Mouse (Mus musculus) brain, embryonic 14.5 days (tissue): ENCODE measurements around the gene Rab11fip3. TPM values are rescaled to one million over a fixed set of nuclear protein-coding genes. Genes with fewer than 3 reads are reported as not detected.
A peak's percentile ranks its signal among the peaks of the same experiment; 100 is the strongest.

ENCODE experiments used
- DNase-seq: peaks from one replicate; pipeline ENCODE4 v3.0.0-alpha.2; 2011; ENCODE audit warnings: low read depth
- CTCF ChIP-seq: fragments of 200-500 bp; IDR thresholded peaks from 2 replicates; pipeline ENCODE4 v1.5.1; 2012; ENCODE audit warnings: inconsistent platforms, mild to moderate bottlenecking, moderate library complexity, borderline replicate concordance; ENCODE audit not compliant: insufficient read depth, insufficient read length; ENCODE audit errors: extremely low read depth
- POLR2A ChIP-seq: fragments of 200-500 bp; IDR thresholded peaks from 2 replicates; pipeline ENCODE4 v1.6.1; 2012; ENCODE audit warnings: mild to moderate bottlenecking, inconsistent platforms, borderline replicate concordance; ENCODE audit not compliant: poor library complexity, insufficient read depth, insufficient read length, severe bottlenecking; ENCODE audit errors: extremely low read depth
- polyA plus RNA-seq: library from polyadenylated mRNA; depleted of rRNA; stranded (reverse); fragments of >200 nt; gene quantifications from 2 replicates; pipeline ENCODE4 v1.2.3, GENCODE M21; 2012; rRNA removed

Gene Rab11fip3
- polyA plus RNA-seq, 1 experiment = 82.4 TPM

GRCm38 (mm10) chr17:25943221-25943620 lies 126.1 kb downstream of the Rab11fip3 start:
- TF ChIP-seq CTCF = no peak
- no peak for TF ChIP-seq POLR2A
- no peak for DNase-seq

- no peak for DNase-seq
- TF ChIP-seq POLR2A (no peak), CTCF (no peak)
Measured at GRCm38 (mm10) chr17:25942597-25943151, 126.7 kb downstream of the Rab11fip3 start.

GRCm38 (mm10) chr17:25941511-25942241 lies 127.7 kb downstream of the Rab11fip3 start:
- DNase-seq = peak; percentile 90
- TF ChIP-seq CTCF (no peak), POLR2A (peak; percentile 82)

Other genes with a start within 250 kb of the Rab11fip3 start
- gene Wdr24, start 245.9 kb downstream of the Rab11fip3 start, polyA plus RNA-seq = 47.0 and 57.5 TPM in 2 replicates
- gene Jmjd8, start 240.7 kb downstream of the Rab11fip3 start, polyA plus RNA-seq = 80.0 and 93.6 TPM in 2 replicates
- gene Stub1, start 236.2 kb downstream of the Rab11fip3 start, polyA plus RNA-seq = 252 and 308 TPM in 2 replicates
- 56.2 and 67.3 TPM in 2 replicates for gene Rhbdl1, start 232.3 kb downstream of the Rab11fip3 start, polyA plus RNA-seq
- gene Gm20683, start 227.8 kb downstream of the Rab11fip3 start, polyA plus RNA-seq = 26.6 and 40.8 TPM in 2 replicates
- 88.4 and 111 TPM in 2 replicates for gene Rhot2, start 224.7 kb downstream of the Rab11fip3 start, polyA plus RNA-seq
- 49.5 and 81.1 TPM in 2 replicates for gene Wdr90, start 208.1 kb downstream of the Rab11fip3 start, polyA plus RNA-seq
- gene Mcrip2, start 200.8 kb downstream of the Rab11fip3 start, polyA plus RNA-seq = 11.7 and 14.8 TPM in 2 replicates
- gene Mettl26, start 194.5 kb downstream of the Rab11fip3 start, polyA plus RNA-seq = 71.4 and 89.5 TPM in 2 replicates
- gene Wfikkn1, start 188.7 kb downstream of the Rab11fip3 start, polyA plus RNA-seq = 0.66 and 0.90 TPM in 2 replicates
- 88.3 and 98.8 TPM in 2 replicates for gene Rab40c, start 149.8 kb downstream of the Rab11fip3 start, polyA plus RNA-seq
- 117 and 126 TPM in 2 replicates for gene Pigq, start 124.6 kb downstream of the Rab11fip3 start, polyA plus RNA-seq
- gene Nhlrc4, start 124.6 kb downstream of the Rab11fip3 start, polyA plus RNA-seq = 0.08 and 0.56 TPM in 2 replicates
- 0.66 and 1.0 TPM in 2 replicates for gene A930017K11Rik, start 117.0 kb downstream of the Rab11fip3 start, polyA plus RNA-seq
- gene Capn15, start 83.8 kb downstream of the Rab11fip3 start, polyA plus RNA-seq = 50.4 and 50.5 TPM in 2 replicates
- gene Decr2, start 20.8 kb upstream of the Rab11fip3 start, polyA plus RNA-seq = 26.8 and 28.6 TPM in 2 replicates
- 35.1 and 61.4 TPM in 2 replicates for gene Nme4, start 26.0 kb upstream of the Rab11fip3 start, polyA plus RNA-seq
- gene Tmem8, start 43.7 kb upstream of the Rab11fip3 start, polyA plus RNA-seq = 11.8 and 12.9 TPM in 2 replicates
- 94.9 and 119 TPM in 2 replicates for gene Mrpl28, start 53.9 kb upstream of the Rab11fip3 start, polyA plus RNA-seq
- 27.9 and 31.6 TPM in 2 replicates for gene Axin1, start 69.1 kb upstream of the Rab11fip3 start, polyA plus RNA-seq
- 0.09 and 0.14 TPM in 2 replicates for gene Pdia2, start 129.5 kb upstream of the Rab11fip3 start, polyA plus RNA-seq
- gene Rgs11, start 133.4 kb upstream of the Rab11fip3 start, polyA plus RNA-seq = 6.7 and 12.4 TPM in 2 replicates
- gene Arhgdig, start 138.2 kb upstream of the Rab11fip3 start, polyA plus RNA-seq = 31.6 and 47.6 TPM in 2 replicates
- gene Fam234a, start 174.7 kb upstream of the Rab11fip3 start, polyA plus RNA-seq = 28.5 and 33.7 TPM in 2 replicates
- 111 and 114 TPM in 2 replicates for gene Luc7l, start 183.3 kb upstream of the Rab11fip3 start, polyA plus RNA-seq